Mouse (Mus musculus) spleen, adult 2 months (tissue): ENCODE data around the gene Enah. TPM values are rescaled to one million over a fixed set of nuclear protein-coding genes. Genes with fewer than 3 reads are reported as not detected.

Experiments used
- DNase-seq, 2 experiments: peaks; one replicate each; pipeline versions ENCODE4 v3.0.0 to v3.0.0-alpha.2; 2012 to 2021; ENCODE audit warnings: low spot score in 2 of 2, low read depth in 1 of 2
- H3K27ac ChIP-seq: fragments of 200-500 bp; 2 replicates; pipeline ENCODE4 v1.5.1; 2012; ENCODE audit warnings: low read length, inconsistent platforms; ENCODE audit not compliant: insufficient read depth
- H3K27me3 ChIP-seq: fragments of 200-500 bp; 2 replicates; pipeline ENCODE4 v1.6.1; 2012; ENCODE audit warnings: mild to moderate bottlenecking, moderate library complexity, low read length, inconsistent platforms; ENCODE audit not compliant: control insufficient read depth, insufficient read depth
- H3K36me3 ChIP-seq: fragments of 200-500 bp; 2 replicates; pipeline ENCODE4 v1.6.1; 2012; ENCODE audit warnings: mild to moderate bottlenecking, low read length, inconsistent platforms; ENCODE audit not compliant: control insufficient read depth, insufficient read depth
- H3K4me1 ChIP-seq: fragments of 200-500 bp; 2 replicates; pipeline ENCODE4 v1.6.1; 2011; ENCODE audit warnings: inconsistent platforms; ENCODE audit not compliant: control insufficient read depth, insufficient read depth, insufficient read length
- H3K4me3 ChIP-seq: fragments of 200-500 bp; 2 replicates; pipeline ENCODE4 v1.5.1; 2011; ENCODE audit warnings: mild to moderate bottlenecking, inconsistent platforms; ENCODE audit not compliant: insufficient read depth, insufficient read length; ENCODE audit errors: extremely low read depth
- CTCF ChIP-seq: fragments of 200-500 bp; IDR thresholded peaks from 2 replicates; pipeline ENCODE4 v1.5.1; 2011; ENCODE audit warnings: mild to moderate bottlenecking, inconsistent platforms; ENCODE audit not compliant: insufficient read depth, insufficient read length, insufficient replicate concordance; ENCODE audit errors: extremely low read depth
- POLR2A ChIP-seq: fragments of 200-500 bp; IDR thresholded peaks from 2 replicates; pipeline ENCODE4 v1.6.1; 2011; ENCODE audit warnings: low read depth, low read length, inconsistent platforms
- whole genome bisulfite sequencing: fragments of 180-500 bp; shearing (Covaris S2); methylation state at CpG from one replicate; pipeline ENCODE4 v1.1.7; 2018; 5-methylcytosine and 5-hydroxymethylcytosine counted together
- polyA plus RNA-seq: library from polyadenylated mRNA; depleted of rRNA; stranded (reverse); fragments of >200 nt; gene quantifications from 2 replicates; pipeline ENCODE4 v1.2.3, GENCODE M21; 2012

The Enah gene
- polyA plus RNA-seq, 1 experiment: 1.5 TPM

DNA sequence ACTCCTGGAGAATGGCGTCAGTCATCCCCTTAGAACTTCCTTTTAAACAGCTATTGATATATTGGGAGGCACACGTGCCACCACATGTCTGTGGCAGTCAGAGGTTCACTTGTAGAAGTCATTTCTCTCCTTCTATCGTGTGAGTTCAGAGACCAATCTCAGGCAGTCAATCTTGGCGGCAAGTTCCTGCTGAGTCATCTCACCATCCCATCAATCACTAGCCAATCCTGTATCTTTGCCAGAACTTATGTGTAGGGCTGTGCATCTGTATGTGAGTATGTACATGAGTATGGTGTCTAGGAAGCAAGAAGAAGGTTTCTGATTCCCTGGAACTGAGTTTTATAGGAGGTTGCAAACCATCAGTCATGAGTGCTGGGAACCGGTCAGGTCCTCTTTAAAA is 40.0 kb upstream of the Enah start:
- DNase-seq: no peak
- TF ChIP-seq CTCF: no peak
- no peak for TF ChIP-seq POLR2A
- no peaks in the 10 kb centered on the region for H3K27me3 ChIP-seq
- H3K4me1 ChIP-seq: no peaks in the 10 kb centered on the region
- H3K36me3 ChIP-seq: no peaks in the 10 kb centered on the region
- no peak overlapping the region for H3K27ac ChIP-seq
- no peak overlapping the region for H3K4me3 ChIP-seq
- 48% methylated on average over 5 of the region's 5 CpGs for WGBS

DNA sequence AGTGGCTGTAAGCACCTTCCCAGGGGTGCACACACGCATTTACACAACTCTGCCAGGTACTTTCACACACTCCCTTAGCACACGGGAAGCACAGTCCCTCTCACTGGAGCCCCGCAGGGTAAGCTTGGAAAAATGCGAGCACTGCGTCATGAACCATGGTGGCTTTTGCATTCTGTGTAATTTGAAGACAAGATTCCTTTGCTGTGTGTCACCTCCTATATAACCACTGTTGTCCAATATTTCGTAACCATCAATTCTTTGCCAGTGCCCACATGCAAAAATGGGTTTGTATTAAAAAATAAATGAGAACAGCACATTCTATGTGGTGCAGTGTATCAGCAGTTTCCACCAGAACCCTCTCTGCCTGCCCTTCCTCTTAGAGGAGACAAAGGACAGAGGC is 38.2 kb upstream of the Enah start:
- no peak for DNase-seq
- no peak overlapping the region for H3K27ac ChIP-seq
- WGBS: 88% methylated on average over 6 of the region's 6 CpGs
- H3K4me3 ChIP-seq: no peak overlapping the region
- H3K27me3 ChIP-seq: no peaks in the 10 kb centered on the region
- no peaks in the 10 kb centered on the region for H3K36me3 ChIP-seq
- no peak for TF ChIP-seq CTCF
- no peak for TF ChIP-seq POLR2A
- H3K4me1 ChIP-seq: no peaks in the 10 kb centered on the region

DNA sequence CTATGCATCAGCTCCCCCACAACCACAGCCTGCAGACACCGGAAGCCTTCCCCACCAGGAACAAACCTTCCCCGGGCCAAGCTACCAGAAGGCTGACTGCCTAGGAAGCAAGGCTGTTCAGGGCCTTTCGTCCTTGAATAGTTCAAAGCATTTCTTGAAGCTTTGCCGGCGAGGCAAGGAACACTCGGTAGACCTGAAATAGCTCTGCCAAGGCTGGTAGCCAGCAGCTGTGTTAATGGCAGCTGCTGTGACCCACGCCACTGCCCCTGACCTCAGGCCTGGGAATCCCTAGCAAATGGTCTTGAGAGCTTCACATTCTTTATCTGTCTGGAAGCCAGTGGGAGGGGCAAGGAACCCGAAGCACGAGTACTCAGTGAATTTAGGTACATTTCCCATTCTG is 35.3 kb upstream of the Enah start:
- TF ChIP-seq CTCF: no peak
- TF ChIP-seq POLR2A: no peak
- no peaks in the 10 kb centered on the region for H3K36me3 ChIP-seq

GRCm38 (mm10) chr1:182054651-182055050 is 34.9 kb upstream of the Enah start:
- 86% methylated on average over 6 of the region's 6 CpGs for WGBS
- Histone ChIP-seq H3K4me1 (no peaks in the 10 kb centered on the region), H3K36me3 (no peaks in the 10 kb centered on the region), H3K27me3 (no peaks in the 10 kb centered on the region), H3K27ac (no peak overlapping the region), H3K4me3 (no peak overlapping the region)
- DNase-seq: no peak
- TF ChIP-seq POLR2A (no peak), CTCF (no peak)

More for the DNA sequence above, 35.3 kb upstream of the Enah start:
- Histone ChIP-seq H3K4me3 (no peak overlapping the region), H3K27me3 (no peaks in the 10 kb centered on the region), H3K4me1 (no peaks in the 10 kb centered on the region), H3K27ac (no peak overlapping the region)
- 66% methylated on average over 9 of the region's 9 CpGs for WGBS
- no peak for DNase-seq

DNA sequence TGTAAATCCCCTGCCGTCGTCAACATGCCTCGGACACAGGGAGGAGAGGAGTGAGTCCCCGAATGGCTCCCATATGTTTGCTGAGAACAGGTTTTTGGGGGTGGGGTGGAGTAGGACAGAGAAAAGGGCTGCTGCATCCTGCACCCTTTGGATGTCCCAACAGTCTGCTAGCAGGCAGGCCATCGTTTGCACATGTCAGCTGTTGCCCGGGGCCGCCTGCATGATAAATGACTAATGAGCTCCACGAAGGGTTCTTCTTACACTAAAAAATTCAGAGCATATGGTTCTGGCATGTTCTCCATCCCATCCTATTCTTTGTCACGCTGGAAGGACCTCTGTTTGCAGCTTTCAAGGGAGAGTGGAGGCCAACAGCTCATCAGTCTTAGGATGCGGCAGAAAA is 33.2 kb upstream of the Enah start:
- no peak for DNase-seq
- Histone ChIP-seq H3K4me3 (no peak overlapping the region), H3K27me3 (no peaks in the 10 kb centered on the region), H3K27ac (no peak overlapping the region), H3K4me1 (no peaks in the 10 kb centered on the region), H3K36me3 (no peaks in the 10 kb centered on the region)
- 85% methylated on average over 10 of the region's 10 CpGs for WGBS
- TF ChIP-seq POLR2A: no peak

DNA sequence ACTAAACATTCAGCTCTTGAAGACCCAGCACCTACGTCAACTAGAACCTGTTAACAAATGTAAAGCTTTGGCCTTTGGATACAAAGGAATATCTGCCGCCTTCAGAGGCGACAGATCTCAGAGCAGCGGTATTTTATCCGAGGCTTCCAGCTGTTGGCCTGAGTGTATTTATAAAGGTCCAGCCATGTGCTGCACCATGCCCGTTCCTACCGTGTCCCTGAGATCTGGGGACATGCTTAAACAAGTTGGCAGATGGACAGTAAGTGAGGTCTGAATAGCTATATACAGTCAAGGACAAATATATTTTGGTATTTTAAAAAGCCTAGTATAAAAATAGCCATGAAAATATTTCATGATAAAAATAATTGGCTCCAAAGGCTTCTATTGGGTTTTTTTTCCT is 32.6 kb upstream of the Enah start:
- no peak overlapping the region for H3K4me3 ChIP-seq
- WGBS: 87% methylated on average over 7 of the region's 7 CpGs
- no peaks in the 10 kb centered on the region for H3K4me1 ChIP-seq
- H3K27me3 ChIP-seq: no peaks in the 10 kb centered on the region
- no peak overlapping the region for H3K27ac ChIP-seq
- no peak for DNase-seq
- TF ChIP-seq CTCF: no peak
- TF ChIP-seq POLR2A: no peak
- no peaks in the 10 kb centered on the region for H3K36me3 ChIP-seq

DNA sequence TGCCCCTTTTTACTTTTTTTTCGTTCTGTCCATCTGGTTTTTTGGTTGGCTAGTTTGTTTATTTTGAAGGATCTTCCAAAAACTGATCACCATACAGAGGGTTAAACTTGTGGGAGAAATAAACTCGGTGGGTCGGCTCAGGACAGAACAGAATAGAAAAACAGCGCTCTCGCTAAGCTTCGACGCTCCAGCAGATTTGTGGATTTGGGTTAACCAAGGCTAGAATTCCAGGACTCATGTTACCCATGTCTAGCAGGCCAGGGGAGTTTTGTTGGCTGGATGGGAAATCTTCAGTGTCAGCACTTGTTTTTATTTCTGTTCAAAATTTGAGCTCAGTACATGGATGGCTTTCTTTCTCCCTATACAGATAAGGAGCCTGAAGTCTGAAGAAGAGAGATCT is 30.0 kb upstream of the Enah start:
- no peaks in the 10 kb centered on the region for H3K27me3 ChIP-seq
- H3K4me1 ChIP-seq: no peaks in the 10 kb centered on the region
- no peak overlapping the region for H3K4me3 ChIP-seq
- no peak overlapping the region for H3K27ac ChIP-seq
- no peak for DNase-seq
- no peaks in the 10 kb centered on the region for H3K36me3 ChIP-seq
- no peak for TF ChIP-seq POLR2A
- TF ChIP-seq CTCF: no peak
- 93% methylated on average over 7 of the region's 7 CpGs for WGBS
